Mouse (Mus musculus): Measurements from ENCODE around the gene Fbxl2. TPM values are rescaled to one million over a fixed set of nuclear protein-coding genes. Genes with fewer than 3 reads are reported as not detected.

Gene Fbxl2
- polyA plus RNA-seq, 1 experiment from 2014 or later: 13.0 TPM

- POLR2A ChIA-PET: no interaction called here
- H3K27me3 ChIP-seq: no peaks in the 10 kb centered on the region
- DNase-seq (ENCODE audit: low read depth, low spot score) (no peak), ATAC-seq (no peak)
- in situ Hi-C loops (cut with MboI; ENCODE audit: low pct_unique_long_range_greater_than_20kb): no loop called here
- CTCF ChIA-PET: no interaction called here
- no peak for TF ChIP-seq CTCF (IDR thresholded peaks at IDR 0.05)
Measured at GRCm38 (mm10) chr9:113928591-113928990, 117.4 kb downstream of the Fbxl2 start.

- ChIA-PET CTCF (no interaction called here), POLR2A (interaction anchor here (0.9 kb wide), 1 partner anchor 9 kb away, joined by 3 read pairs; no protein-coding TSS in a partner anchor)
- no peaks in the 10 kb centered on the region for H3K27me3 ChIP-seq
- no peak for ATAC-seq
- in situ Hi-C loops (cut with MboI; ENCODE audit: low pct_unique_long_range_greater_than_20kb): no loop called here
- no peak for TF ChIP-seq CTCF (IDR thresholded peaks at IDR 0.05)
- no peak for DNase-seq (ENCODE audit: low read depth, low spot score)
Measured at GRCm38 (mm10) chr9:113924883-113925282, 121.1 kb downstream of the Fbxl2 start.

- ATAC-seq: no peak
- TF ChIP-seq CTCF (IDR thresholded peaks at IDR 0.05): no peak
- ChIA-PET CTCF (interaction anchor here (1.3 to 2.0 kb wide), 2 partner anchors 10 to 31 kb away, joined by 3 to 5 read pairs; no protein-coding TSS in a partner anchor), POLR2A (no interaction called here)
- in situ Hi-C loops (cut with MboI; ENCODE audit: low pct_unique_long_range_greater_than_20kb): no loop called here
- DNase-seq (ENCODE audit: low read depth, low spot score): no peak
- H3K27me3 ChIP-seq: no peaks in the 10 kb centered on the region
Measured at GRCm38 (mm10) chr9:113922677-113923076, 123.3 kb downstream of the Fbxl2 start.

GRCm38 (mm10) chr9:113915789-113916188 lies 130.2 kb downstream of the Fbxl2 start:
- ChIA-PET CTCF (no interaction called here), POLR2A (interaction anchor here (0.7 kb wide), 1 partner anchor 9 kb away, joined by 3 read pairs; no protein-coding TSS in a partner anchor)
- DNase-seq (ENCODE audit: low read depth, low spot score): no peak
- no peak for TF ChIP-seq CTCF (IDR thresholded peaks at IDR 0.05)
- no peak for ATAC-seq
- no peaks in the 10 kb centered on the region for H3K27me3 ChIP-seq
- in situ Hi-C loops (cut with MboI; ENCODE audit: low pct_unique_long_range_greater_than_20kb): no loop called here

Other genes starting within 250 kb of the Fbxl2 start
- 81.9 TPM for gene Ubp1, start 115.3 kb downstream of the Fbxl2 start, polyA plus RNA-seq (2021)
- gene Susd5, start 10.9 kb upstream of the Fbxl2 start, polyA plus RNA-seq (2021): not detected

Data from Patski (cell line).